Mouse (Mus musculus): ENCODE measurements around the gene Tbx21. TPM values are rescaled to one million over a fixed set of nuclear protein-coding genes. Genes with fewer than 3 reads are reported as not detected.

Gene Tbx21
- total RNA-seq (2021), result under 1 TPM; 0.45 to 0.62 TPM
- long read RNA-seq, experiment 1, result 0 reads
- long read RNA-seq, experiment 2, partial matches to known transcripts, result 0 of 1 reads
- long read RNA-seq, experiment 2, other reads (novel, unspliced or antisense), result 1 of 1 reads

GRCm38 (mm10) chr11:97114671-97115601 is at the start of gene Tbx21:
Gene Tbx21, minus strand, starts transcription at chr11:97115331.
- no peak for DNase-seq (ENCODE audit: low spot score in 2 of 2)

- no peak for DNase-seq (ENCODE audit: low spot score in 2 of 2)
Observed at GRCm38 (mm10) chr11:97160341-97160740, 45.2 kb upstream of the Tbx21 start.

GRCm38 (mm10) chr11:97156999-97157398 is 41.9 kb upstream of the Tbx21 start:
- DNase-seq (ENCODE audit: low spot score in 2 of 2), result no peak

- no peak for DNase-seq (ENCODE audit: low spot score in 2 of 2)
Observed at GRCm38 (mm10) chr11:97152662-97153287, 37.6 kb upstream of the Tbx21 start.

GRCm38 (mm10) chr11:97152023-97152426 is 36.9 kb upstream of the Tbx21 start:
- no peak for DNase-seq (ENCODE audit: low spot score in 2 of 2)

- no peak for DNase-seq (ENCODE audit: low spot score in 2 of 2)
Observed at GRCm38 (mm10) chr11:97151343-97151801, 36.2 kb upstream of the Tbx21 start, which contains the start of gene Tbkbp1. Gene Tbkbp1, minus strand, starts transcription at chr11:97151495.

- no peak for DNase-seq (ENCODE audit: low spot score in 2 of 2)
Observed at GRCm38 (mm10) chr11:97150411-97151330, 35.5 kb upstream of the Tbx21 start.

- DNase-seq (ENCODE audit: low spot score in 2 of 2), result peak in 1 of 2 experiments; percentile 51
Observed at GRCm38 (mm10) chr11:97149995-97150410, 34.9 kb upstream of the Tbx21 start.

- DNase-seq (ENCODE audit: low spot score in 2 of 2), result no peak
Observed at GRCm38 (mm10) chr11:97149026-97149425, 33.9 kb upstream of the Tbx21 start.

- no peak for DNase-seq (ENCODE audit: low spot score in 2 of 2)
Observed at GRCm38 (mm10) chr11:97148591-97148990, 33.5 kb upstream of the Tbx21 start.

GRCm38 (mm10) chr11:97147333-97147732 is 32.2 kb upstream of the Tbx21 start:
- DNase-seq (ENCODE audit: low spot score in 2 of 2), result no peak

- peak in 1 of 2 experiments; percentile 63 for DNase-seq (ENCODE audit: low spot score in 2 of 2)
Observed at GRCm38 (mm10) chr11:97146724-97147123, 31.6 kb upstream of the Tbx21 start.

GRCm38 (mm10) chr11:97145951-97146350 is 30.8 kb upstream of the Tbx21 start:
- DNase-seq (ENCODE audit: low spot score in 2 of 2), result no peak

GRCm38 (mm10) chr11:97145320-97145719 is 30.2 kb upstream of the Tbx21 start:
- DNase-seq (ENCODE audit: low spot score in 2 of 2), result no peak

GRCm38 (mm10) chr11:97143196-97143900 is 28.2 kb upstream of the Tbx21 start:
- no peak for DNase-seq (ENCODE audit: low spot score in 2 of 2)

GRCm38 (mm10) chr11:97142159-97142608 is 27.1 kb upstream of the Tbx21 start:
- no peak for DNase-seq (ENCODE audit: low spot score in 2 of 2)

- DNase-seq (ENCODE audit: low spot score in 2 of 2), result no peak
Observed at GRCm38 (mm10) chr11:97140811-97141210, 25.7 kb upstream of the Tbx21 start.

- DNase-seq (ENCODE audit: low spot score in 2 of 2), result no peak
Observed at GRCm38 (mm10) chr11:97139256-97139655, 24.1 kb upstream of the Tbx21 start.

- no peak for DNase-seq (ENCODE audit: low spot score in 2 of 2)
Observed at GRCm38 (mm10) chr11:97138554-97139226, 23.6 kb upstream of the Tbx21 start.
